Mouse (Mus musculus): ENCODE data around the gene Rbsn.

Gene Rbsn

GRCm38 (mm10) chr6:92214773-92215449, at the start of gene Rbsn:
TSS of gene Rbsn (minus strand) at chr6:92214925.
- in situ Hi-C loops (cut with MboI; ENCODE audit: unreplicated experiment in 2 of 2) = loop anchor here in 1 of 2 experiments (5.0 to 10.0 kb wide), 2 partner anchors 120 to 698 kb away; partner anchors contain the start of genes Lsm3, Nr2c2 and Xpc

GRCm38 (mm10) chr6:92261162-92261843, 46.6 kb upstream of the Rbsn start:
- in situ Hi-C loops (cut with MboI; ENCODE audit: unreplicated experiment in 2 of 2) = loop anchor here in 1 of 2 experiments (10.0 to 25.0 kb wide), 2 partner anchors 737 to 974 kb away; no protein-coding TSS in a partner anchor

GRCm38 (mm10) chr6:92255346-92255745, 40.6 kb upstream of the Rbsn start:
- in situ Hi-C loops (cut with MboI; ENCODE audit: unreplicated experiment in 2 of 2) = loop anchor here in 1 of 2 experiments (25.0 kb wide), 1 partner anchor 968 kb away; no protein-coding TSS in a partner anchor

- in situ Hi-C loops (cut with MboI; ENCODE audit: unreplicated experiment in 2 of 2) = loop anchor here in 1 of 2 experiments (25.0 kb wide), 1 partner anchor 966 kb away; no protein-coding TSS in a partner anchor
Measured at GRCm38 (mm10) chr6:92253253-92253870, 38.6 kb upstream of the Rbsn start.

- in situ Hi-C loops (cut with MboI; ENCODE audit: unreplicated experiment in 2 of 2) = loop anchor here in 1 of 2 experiments (25.0 kb wide), 1 partner anchor 710 kb away; no protein-coding TSS in a partner anchor
Measured at GRCm38 (mm10) chr6:92247215-92247919, 32.6 kb upstream of the Rbsn start.

GRCm38 (mm10) chr6:92246335-92246734, 31.6 kb upstream of the Rbsn start:
- in situ Hi-C loops (cut with MboI; ENCODE audit: unreplicated experiment in 2 of 2) = loop anchor here in 1 of 2 experiments (25.0 kb wide), 1 partner anchor 709 kb away; no protein-coding TSS in a partner anchor

- in situ Hi-C loops (cut with MboI; ENCODE audit: unreplicated experiment in 2 of 2) = loop anchor here in 1 of 2 experiments (25.0 kb wide), 1 partner anchor 707 kb away; no protein-coding TSS in a partner anchor
Measured at GRCm38 (mm10) chr6:92244591-92244990, 29.9 kb upstream of the Rbsn start, which contains the start of gene Trh. TSS of gene Trh (minus strand) at chr6:92244650.

- in situ Hi-C loops (cut with MboI; ENCODE audit: unreplicated experiment in 2 of 2) = loop anchor here in 1 of 2 experiments (25.0 kb wide), 1 partner anchor 704 kb away; no protein-coding TSS in a partner anchor
Measured at GRCm38 (mm10) chr6:92241178-92241906, 26.6 kb upstream of the Rbsn start.

- in situ Hi-C loops (cut with MboI; ENCODE audit: unreplicated experiment in 2 of 2) = loop anchor here in 1 of 2 experiments (25.0 kb wide), 1 partner anchor 698 kb away; no protein-coding TSS in a partner anchor
Measured at GRCm38 (mm10) chr6:92235036-92235435, 20.3 kb upstream of the Rbsn start.

GRCm38 (mm10) chr6:92231762-92232161, 17.0 kb upstream of the Rbsn start:
- in situ Hi-C loops (cut with MboI; ENCODE audit: unreplicated experiment in 2 of 2) = loop anchor here in 1 of 2 experiments (25.0 kb wide), 1 partner anchor 694 kb away; no protein-coding TSS in a partner anchor

GRCm38 (mm10) chr6:92231356-92231755, 16.6 kb upstream of the Rbsn start:
- in situ Hi-C loops (cut with MboI; ENCODE audit: unreplicated experiment in 2 of 2) = loop anchor here in 1 of 2 experiments (25.0 kb wide), 1 partner anchor 694 kb away; no protein-coding TSS in a partner anchor

GRCm38 (mm10) chr6:92229586-92229985, 14.9 kb upstream of the Rbsn start:
- in situ Hi-C loops (cut with MboI; ENCODE audit: unreplicated experiment in 2 of 2) = loop anchor here in 1 of 2 experiments (25.0 kb wide), 1 partner anchor 692 kb away; no protein-coding TSS in a partner anchor

GRCm38 (mm10) chr6:92229103-92229502, 14.4 kb upstream of the Rbsn start:
- in situ Hi-C loops (cut with MboI; ENCODE audit: unreplicated experiment in 2 of 2) = loop anchor here in 1 of 2 experiments (25.0 kb wide), 1 partner anchor 692 kb away; no protein-coding TSS in a partner anchor

- in situ Hi-C loops (cut with MboI; ENCODE audit: unreplicated experiment in 2 of 2) = loop anchor here in 1 of 2 experiments (25.0 kb wide), 1 partner anchor 688 kb away; no protein-coding TSS in a partner anchor
Measured at GRCm38 (mm10) chr6:92224981-92225380, 10.3 kb upstream of the Rbsn start.

- in situ Hi-C loops (cut with MboI; ENCODE audit: unreplicated experiment in 2 of 2) = no loop called here
Measured at GRCm38 (mm10) chr6:92222021-92222420, 7.3 kb upstream of the Rbsn start.

GRCm38 (mm10) chr6:92221604-92222003, 6.9 kb upstream of the Rbsn start:
- in situ Hi-C loops (cut with MboI; ENCODE audit: unreplicated experiment in 2 of 2) = no loop called here

GRCm38 (mm10) chr6:92219445-92219844, 4.7 kb upstream of the Rbsn start:
- in situ Hi-C loops (cut with MboI; ENCODE audit: unreplicated experiment in 2 of 2) = loop anchor here in 1 of 2 experiments (10.0 kb wide), 1 partner anchor 125 kb away; the partner anchor contains the start of gene Nr2c2

GRCm38 (mm10) chr6:92214055-92214772, 511 bp downstream of the Rbsn start:
- in situ Hi-C loops (cut with MboI; ENCODE audit: unreplicated experiment in 2 of 2) = loop anchor here in 1 of 2 experiments (5.0 to 10.0 kb wide), 2 partner anchors 119 to 697 kb away; partner anchors contain the start of genes Lsm3, Nr2c2 and Xpc

All from v-Abl transformed pro-B cells (cell line).